Mouse (Mus musculus) retina, embryonic 14.5 days (tissue): ENCODE results near the gene Cuedc1.

ENCODE experiments used
- DNase-seq: peaks from one replicate; pipeline ENCODE4 v3.0.0-alpha.2; 2015; ENCODE audit warnings: low spot score

Gene Cuedc1

DNA sequence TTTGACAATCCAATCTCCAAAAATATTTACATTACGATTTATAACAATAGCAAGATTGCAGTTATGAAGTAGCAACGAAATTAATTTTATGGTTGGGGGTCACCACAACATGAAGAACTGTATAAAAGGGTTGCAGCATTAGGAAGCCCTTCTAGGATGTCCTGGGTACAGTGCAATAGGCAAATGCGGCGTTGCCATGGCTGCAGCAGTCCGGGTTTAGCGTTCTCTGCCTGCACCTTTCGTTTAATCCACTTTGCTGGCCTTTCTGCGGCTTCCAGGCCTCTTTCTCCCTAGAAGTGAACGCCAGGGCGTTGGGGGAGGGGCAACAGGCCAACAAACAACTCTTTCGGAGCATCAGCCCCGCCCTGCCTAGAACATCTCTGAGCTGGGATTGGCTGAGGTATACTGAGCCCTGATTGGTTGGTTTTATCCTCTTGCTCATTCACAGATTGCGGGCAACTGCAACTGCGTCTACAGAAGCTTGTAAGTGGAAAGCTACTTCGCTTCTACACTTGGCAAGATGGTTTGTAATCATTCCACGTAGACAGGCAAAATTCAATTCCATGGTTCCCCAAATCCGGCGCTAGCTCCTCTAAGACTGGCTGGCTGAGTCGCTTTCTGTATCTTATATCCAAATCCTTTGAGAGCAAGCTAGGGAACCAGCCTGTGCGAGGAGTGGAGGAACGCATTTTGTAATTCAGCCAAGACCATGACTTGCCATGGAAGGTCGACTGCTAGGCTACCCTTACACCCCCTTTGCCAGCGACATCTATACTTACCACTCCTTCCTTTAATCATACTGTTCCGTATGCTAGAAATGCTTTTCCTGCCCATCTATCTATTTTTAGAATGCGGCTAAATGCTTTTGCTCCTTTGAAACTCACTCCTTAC is 10.9 kb upstream of the Cuedc1 start:
- DNase-seq: peak; percentile 97

DNA sequence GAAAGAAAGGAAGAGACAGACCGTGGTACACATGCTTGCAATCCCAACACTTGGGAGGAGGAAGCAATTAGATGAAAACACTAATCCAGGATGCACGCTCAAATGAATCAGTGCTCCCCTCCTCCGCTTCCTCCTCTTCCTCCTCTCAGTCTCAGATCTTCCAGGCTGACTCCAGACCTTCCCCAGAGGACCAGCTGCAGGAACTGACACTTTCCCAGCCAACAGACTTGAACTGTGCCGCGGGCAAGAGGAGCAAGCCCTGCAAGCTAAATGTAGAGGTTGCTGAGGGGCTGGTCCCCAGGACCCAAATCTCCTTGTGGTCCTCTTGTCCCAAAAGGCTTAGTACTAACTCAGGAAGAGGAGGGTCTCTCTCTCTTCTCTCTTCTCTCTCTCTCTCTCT is 8.7 kb upstream of the Cuedc1 start:
- DNase-seq: no peak

DNA sequence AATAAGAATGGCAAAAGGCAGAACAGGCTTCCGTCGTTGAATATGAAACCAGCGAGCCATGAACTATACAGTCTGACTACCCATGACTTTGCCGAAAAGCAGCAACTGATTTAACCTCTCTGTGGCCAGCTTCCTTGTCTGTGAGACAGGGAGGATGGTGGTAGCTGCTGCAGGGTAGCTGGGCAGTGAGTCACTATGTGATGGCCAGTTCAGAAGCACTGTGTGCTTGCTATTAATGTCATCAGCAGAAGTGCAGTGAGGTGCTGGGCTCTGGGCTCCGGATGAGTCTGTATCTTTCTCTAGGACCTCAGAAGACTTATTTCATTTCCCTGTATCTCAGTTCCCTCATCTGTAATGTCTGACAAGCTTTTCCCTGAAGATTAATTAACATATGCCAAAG is 7.6 kb upstream of the Cuedc1 start:
- DNase-seq: no peak

DNA sequence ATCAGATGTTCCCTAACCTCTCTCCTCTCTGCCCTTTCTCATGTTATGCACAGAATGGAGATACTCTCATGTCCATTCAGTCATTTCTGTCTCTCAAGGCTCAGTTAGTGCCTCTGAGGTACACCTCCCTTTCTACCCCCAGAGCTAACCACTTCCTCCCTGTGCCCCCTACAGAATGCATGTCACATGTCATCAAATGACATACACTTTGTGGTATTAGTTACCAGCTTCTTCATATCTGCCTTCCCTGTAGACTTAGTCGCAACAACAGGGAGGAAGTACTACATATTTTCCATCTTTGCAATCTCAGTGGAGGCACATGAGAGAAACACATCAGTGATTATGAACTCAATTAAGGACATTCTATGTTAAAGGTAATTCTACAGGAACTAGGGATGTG is 5.9 kb upstream of the Cuedc1 start:
- DNase-seq: no peak

DNA sequence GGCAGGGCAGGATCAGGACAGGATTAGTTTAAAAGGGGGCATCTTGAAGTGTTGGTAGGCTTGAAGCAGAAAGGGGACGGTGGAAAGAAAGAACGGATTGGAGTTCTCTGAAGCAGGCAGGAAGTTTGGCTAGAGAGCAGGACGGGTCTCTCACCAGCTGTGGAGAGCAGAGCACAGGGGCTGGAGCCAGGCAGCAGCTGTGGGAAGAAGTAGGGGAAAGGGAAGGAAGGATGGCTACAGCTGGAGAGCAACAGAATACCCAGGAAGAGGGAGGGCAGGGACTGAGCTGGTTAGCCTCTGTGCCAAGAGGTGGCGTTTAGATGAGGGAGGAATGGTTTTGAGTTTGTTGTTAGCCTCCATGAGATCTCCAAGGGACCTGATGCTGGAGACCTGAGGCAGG is 685 bp upstream of the Cuedc1 start:
- no peak for DNase-seq

DNA sequence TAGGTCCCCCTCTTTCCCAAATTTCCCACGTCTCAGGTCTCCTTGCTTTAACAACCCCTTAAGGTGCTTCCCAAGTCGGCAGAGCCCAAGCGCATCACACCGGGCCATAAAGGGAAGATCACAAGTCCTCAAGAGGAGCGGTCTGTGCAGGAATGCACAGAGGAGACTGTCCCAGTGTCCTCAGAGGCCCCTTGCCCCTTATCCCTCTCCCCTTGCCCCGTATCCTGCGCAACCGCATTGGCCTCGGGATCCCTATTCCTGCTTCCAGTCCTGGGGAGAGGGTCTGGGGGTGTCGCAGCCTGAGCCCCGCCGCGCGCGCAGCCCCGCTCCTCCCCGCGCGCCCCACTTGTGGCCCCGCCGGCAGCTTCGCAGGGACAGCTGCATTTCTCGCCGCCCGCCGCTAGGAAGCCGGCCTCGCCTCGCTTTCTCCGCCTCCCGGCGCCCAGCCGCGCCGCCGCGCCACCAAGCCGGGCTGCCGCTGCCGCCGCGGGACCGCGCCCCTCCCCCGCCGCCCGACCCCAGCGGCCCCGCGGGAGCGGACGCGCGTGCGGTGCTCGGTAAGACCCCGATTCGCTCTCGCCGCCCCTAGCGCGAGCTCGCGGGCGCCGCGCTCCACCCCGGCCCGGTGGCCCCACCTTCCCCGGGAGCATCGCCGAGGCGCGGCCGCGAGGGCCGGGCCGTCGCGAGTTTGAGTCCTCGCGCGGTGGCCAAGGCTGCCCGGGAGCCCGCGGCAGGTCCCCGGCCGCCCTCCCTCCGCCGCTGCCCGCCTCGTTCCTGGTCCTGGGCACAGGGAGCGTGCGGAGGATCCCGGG is 1.1 kb downstream of the Cuedc1 start:
- peak; percentile 84 for DNase-seq

DNA sequence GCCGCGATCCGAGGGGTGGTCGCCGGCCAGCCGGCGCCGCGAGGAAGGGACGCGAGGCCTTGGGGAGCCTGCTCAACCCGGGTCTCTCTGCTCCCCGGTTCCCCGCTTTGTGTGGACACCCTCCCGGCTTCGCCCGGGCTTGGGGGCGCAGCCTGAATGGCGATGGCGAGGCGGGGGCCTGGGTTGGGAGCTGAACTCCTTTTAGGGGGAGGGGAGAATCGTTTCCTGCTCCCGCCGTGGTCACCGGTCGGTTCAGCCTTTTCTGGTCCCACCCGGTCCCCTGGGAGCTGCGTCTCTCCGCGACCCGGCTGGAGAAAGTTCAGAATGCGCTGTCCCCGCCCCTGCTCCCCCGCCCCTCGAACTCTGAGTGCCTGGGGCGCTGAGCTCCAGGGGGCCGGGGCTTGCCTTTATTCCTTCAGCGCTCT is 1.8 kb downstream of the Cuedc1 start:
- DNase-seq: peak; percentile 69

DNA sequence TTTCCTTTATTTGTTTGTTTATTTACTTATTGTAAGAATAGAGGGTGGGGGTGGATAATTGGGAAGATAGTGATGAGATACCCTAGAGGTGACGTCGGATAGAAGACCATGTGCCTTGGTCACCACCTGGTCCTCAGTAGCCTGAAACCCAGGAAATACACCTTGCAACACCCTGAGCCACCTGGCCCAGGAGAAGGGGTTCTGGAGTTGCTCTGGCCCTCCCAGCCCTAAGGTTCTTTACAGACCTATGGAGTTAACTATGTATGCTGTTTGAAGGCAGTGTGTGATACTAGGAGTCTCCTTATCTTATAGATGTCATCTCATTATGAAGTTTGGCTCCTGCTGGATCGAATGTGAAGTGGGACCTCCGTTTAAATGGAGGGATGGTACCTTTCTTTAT is 2.3 kb downstream of the Cuedc1 start:
- DNase-seq: no peak

DNA sequence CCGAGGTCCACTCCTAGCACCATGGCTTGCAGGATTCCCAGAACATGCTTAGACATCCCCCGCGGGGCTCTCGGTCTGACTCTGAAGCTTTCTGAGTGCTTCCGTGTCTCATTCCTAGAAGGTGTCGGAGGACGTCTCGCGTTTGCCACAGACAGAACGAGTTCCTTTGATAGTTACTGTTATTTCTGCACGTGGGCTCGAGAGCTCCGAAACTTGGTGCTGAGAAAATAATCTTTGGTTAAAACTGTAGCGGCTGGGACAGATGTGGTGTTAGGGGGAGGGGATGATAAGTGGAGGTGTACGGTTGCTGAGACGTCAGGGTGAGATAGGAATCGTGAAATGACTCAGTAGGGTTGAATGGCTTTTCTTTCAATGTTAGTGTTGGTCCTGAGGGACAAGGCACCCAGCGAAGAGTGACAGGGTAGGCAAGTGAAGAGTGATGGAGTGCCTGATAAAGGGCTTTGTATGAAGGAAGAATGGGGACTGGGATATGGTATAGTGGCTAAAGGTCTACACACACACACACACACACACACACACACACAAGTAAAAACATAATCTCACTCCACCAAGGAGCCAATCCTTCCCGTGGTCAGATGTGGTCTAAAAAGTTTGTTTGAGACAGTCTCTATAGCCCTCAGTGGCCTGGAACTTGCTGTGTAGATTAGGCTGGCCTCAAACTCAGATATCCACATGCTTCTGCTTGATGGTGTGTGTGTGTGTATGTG is 5.5 kb downstream of the Cuedc1 start:
- no peak for DNase-seq

DNA sequence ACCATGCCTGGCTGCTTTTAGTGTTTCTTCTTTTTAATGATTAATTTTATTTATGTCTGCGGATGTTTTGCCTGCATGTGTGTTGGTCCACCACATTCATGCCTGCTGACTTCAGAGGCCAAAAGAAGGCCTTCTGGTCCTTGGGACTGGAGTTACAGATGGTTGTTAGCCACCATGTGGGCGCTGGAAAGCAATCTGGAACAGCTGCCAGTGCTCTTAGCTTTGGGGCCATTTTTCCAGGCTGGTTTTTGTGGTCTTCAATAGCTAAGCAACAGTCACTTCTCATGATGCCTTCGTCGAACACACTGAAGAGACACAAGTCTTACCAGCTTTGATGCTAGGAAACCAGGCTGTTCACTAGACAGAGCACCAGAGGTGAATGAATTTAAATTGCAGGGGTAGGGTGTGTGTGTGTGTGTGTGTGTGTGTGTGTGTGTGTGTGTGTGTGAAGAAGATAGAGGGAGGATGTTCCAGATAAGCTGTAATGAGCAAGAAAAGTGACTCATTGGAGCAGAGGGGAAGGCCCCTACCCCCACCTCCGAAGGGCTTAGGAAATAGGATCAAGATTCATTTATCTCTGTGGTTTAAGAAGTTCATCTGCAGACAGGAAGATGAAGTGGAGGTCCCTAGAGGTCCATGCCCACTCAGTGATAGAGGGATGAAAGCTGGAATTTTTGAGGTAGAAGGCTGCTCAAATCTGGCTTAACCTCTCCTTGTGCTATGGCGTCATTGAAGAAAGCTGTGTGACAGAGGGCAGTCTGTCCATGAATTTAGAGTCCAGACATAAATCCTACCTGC is 7.8 kb downstream of the Cuedc1 start:
- no peak for DNase-seq

DNA sequence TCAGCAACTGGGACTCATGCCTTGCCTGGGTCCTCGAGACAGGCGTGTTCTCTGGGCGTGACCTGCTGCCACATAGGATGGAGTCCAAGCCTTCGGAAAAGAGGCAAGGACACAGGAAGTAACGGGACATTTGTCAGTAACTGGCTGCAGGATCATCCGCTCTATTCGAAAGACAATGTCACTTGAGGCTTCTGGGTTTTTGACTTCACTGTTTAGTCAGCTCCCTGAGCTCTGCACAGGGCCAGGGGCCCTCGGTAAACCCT is 8.4 kb downstream of the Cuedc1 start:
- DNase-seq: no peak

DNA sequence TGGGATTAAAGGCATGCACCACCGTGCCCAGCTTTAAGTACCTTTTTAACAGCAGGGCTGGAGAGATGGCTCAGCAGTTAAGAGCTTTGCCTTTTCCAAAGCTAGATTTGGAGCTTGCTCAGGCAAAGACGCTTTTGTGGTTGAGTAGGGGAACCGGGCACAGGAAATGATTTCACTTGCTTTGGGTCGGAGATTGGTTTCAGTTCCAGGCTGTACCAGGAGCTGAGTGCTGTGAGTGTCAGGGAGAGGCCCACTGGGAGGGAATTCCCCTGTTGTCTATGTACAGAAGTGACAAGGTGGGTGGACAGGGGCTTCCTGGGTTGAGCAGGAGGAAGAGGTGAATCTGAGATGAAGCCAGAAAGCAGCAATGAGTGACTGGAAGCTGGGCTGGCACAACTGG is 9.5 kb downstream of the Cuedc1 start:
- DNase-seq: no peak

DNA sequence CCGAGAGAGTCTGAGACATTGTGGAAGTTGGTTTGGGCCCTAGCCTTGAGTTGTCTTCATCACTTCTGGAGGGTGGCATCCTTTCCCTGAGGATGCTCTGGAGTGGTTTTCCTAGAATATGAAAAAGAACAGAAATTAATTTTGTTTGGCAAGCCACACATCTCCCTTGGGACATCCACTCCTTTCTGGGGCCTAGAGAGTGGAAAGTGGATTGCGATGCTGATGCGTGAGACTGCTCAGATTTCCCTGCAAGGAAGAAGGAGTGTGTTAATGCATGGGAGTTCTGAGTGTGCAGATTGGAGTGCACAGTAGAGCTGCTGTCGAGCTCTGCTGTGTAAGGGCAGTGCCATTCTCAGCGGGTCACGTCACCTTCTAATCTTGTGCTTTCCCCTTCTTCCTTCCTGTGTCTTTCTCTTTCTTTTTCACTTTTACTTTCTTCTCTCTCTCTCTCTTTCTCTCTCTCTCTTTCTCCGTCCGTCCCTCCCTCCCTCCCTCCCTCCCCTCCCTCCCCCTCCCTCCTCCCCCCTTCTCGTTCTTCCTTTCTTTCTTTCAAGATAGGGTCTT is 12.3 kb downstream of the Cuedc1 start:
- DNase-seq: no peak

DNA sequence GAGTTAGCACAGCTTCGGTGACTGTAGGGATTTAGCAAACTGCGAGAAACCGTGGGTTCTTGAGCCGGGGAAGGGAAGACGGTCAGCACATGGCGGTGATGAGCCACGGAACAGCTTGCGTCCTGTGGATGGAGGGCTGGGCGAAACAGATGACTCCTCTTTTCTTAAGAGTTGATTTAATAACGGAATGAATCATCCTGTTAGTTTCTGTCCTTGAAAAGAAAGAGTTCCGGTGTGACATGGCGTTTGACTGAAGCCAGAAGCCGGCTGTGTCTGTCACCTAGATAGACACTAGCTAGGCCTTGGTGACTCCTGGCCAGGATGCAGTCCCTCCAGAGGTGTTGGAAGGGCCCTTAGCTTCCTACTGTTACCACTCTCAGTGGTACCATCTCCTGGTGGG is 14.2 kb downstream of the Cuedc1 start:
- DNase-seq: no peak

DNA sequence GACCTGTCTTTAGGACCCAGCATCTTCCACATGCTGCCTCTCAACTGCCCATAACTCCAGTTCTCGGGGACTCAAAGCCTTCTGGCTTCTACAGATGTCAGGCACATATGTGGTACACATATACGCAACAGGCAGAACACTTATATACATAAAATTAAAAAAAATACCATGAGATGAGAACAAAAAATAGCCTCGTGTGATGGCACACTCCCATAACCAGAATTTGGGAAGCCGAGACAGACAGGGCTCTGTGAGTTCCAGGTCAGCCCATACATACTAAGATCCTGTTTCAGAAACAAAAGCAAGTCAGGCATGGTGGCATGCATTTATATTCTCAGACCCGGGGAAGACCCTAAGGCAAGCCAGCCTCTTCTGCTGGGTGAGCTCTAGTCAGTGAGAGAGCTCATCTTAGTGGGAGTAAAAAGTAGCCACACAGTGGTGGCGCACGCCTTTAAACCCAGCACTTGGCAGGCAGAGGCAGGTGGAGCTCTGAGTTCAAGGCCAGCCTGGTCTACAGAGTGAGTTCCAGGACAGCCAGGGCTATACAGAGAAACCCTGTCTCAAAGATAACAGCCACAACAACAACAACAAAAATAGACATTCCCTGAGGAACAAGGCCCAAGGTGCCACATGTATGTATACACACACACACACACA is 14.9 kb downstream of the Cuedc1 start:
- DNase-seq: no peak

DNA sequence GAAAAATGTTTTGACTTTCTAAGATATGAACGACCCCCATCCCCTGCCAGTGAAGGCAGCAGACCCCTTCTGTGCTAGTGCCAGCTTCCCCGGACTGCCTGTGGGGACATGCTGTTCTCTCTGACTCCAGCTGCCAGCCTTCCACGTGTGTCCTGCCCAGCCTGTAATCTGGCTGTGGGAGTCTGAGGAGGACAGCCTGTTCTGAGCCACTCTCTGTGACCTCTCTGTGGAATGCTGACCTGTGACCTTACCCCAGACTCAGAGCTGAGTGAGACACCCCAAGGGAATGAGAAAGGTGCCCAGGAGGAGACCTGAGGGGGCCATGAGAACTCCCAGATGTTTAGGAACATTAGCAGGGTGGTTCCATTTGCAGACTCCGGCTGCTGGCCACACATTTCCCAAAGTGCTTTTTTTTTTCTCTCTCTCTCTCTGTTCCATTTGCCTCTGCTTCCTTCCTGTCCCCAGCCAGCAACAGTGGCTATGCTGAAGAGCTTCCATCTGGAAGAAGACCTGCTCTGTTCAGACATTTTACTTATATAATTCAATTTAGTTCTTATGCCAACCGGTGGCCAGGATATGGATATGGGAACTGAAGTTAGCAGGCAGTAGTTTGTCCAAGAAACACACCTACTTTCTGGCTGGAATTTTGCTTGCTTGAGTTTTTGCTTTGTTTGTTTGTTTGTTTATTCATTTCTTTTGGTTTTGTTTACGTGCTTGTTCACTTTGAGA is 15.8 kb downstream of the Cuedc1 start:
- no peak for DNase-seq

DNA sequence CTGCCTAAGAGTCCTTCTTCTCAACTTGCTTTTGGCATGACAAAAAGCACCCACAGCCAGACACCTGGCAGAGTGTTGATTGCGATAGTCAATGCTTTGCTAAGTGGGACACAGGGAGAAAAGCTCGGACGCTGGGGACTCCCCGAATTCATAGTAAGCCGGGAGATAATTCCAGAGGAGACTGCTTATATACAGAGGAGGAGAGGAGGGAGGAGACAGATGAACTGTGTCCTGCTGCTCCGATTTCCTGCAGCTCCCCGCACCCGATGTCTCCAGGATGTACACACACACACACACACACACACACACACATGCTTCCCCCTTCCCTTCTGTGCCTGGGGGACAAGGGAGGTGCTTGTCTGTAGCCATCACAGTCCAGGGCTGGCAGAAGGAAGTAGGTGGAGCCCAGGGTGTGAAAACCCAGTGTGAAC is 17.0 kb downstream of the Cuedc1 start:
- DNase-seq: no peak

DNA sequence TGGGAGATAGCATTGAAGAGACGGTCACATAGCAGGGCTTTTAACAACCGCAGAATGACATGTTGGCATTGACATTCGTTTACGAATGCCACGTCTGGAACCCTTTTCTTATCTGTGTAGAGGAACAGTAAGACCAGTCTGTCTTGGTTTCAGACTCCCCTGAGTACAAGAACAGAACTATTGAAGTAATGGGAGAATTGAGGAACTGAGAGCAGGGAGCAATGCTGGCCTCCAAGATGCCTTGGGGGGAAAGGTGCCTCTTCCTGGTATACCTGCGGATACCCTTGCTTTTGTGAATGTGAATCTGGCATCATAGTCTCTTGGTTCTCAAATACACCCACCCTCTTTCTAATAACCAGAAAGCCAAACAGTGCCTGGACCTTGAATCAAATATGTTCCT is 18.7 kb downstream of the Cuedc1 start:
- DNase-seq: no peak

DNA sequence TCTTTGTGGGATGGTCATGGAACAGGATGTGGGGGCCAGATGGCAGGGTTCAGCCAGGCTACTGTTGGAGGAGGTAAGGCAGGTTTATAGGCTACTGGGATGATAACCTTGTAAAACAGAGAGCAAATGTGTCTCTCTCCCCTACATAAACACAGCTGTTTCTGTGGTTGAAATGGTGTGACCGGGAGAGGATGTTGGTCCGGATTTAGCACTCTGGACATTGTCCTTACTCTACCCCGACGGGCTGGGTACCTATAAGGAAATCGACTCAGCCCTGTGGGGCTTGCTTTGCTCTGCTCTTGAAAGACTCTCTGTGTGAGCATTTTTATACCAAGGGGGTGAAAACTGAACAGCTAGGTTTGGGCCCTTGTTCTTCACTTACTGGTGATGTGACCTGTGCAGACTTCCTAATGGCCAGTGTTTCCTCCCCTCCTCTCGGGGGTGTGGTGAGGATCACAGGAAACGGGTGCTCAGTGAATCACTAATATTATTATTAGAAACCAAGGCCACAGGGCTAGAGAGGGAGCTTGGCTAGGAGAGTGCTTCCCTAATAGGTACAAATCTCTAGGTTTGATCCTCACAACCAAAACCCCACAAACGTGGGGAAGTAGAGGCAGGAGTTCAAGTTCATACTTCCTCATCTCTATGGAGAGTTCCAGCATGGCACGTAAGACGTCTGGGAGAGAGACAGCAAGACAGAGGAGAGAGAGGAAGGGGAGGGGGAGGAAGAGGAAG is 19.7 kb downstream of the Cuedc1 start:
- no peak for DNase-seq

DNA sequence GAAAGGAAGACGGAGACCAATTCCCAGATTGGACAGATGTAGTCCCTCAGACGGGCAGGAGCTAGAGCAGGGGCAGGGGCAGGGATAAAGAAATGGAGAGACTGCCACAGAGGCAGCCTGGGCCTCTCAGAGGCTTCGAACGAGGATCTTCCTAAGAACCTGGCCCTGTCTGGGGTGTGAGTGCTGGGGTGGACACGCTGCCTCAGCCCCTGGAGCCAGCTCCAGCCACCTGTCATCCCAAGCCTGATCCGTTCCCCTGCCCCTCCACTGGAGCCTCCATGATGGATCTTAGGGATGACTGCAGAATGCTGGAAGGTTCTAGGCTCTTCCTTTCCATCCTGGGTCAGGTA is 20.2 kb downstream of the Cuedc1 start:
- no peak for DNase-seq
